Mouse (Mus musculus) cerebellum, postnatal 10 days (tissue): Measurements from ENCODE around the gene Cd200r3.

Experiments
- DNase-seq, 2 experiments: peaks; one replicate each; pipeline ENCODE4 v3.0.0; 2021; ENCODE audit warnings: mixed read lengths in 2 of 2

The Cd200r3 gene

DNA sequence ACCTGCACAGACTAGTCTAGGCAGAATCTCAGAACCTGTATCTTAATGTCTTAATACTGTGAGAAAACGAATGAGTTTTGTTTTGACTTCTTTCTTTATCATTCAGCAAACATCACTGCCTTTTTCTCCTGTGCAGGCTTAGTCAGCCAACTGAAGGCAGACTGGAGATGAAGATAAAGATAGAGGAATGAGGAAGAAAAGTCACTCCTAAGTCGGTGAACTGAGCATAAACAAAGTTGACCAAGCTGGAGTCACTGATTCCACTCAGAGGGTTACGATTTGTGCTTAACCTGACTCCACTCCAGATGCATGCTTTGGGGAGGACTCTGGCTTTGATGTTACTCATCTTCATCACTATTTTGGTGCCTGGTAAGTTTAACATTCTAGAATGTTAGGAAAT, at the start of gene Cd200r3:
Gene Cd200r3 (plus strand): TSS at position 211 of the 400 bp plus-strand sequence.
- no peak for DNase-seq

DNA sequence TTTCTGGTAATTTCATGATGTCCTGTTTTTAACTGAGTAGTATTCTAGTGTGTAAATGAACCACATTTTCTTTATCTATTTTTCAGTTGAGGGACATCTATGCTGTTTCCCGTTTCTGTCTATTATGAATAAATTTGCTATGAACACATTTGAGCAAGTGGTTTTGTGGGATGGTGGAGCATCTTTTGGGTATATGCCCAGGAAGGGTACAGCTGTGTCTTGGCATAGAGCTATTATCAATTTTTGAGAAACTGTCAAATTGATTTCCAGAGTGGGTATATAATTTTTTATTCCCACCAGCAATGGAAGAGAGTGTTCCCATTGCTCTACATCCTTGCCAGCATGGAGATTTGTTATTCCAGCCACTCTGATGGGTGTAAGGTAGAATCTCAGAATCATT, 11.5 kb upstream of the Cd200r3 start:
- no peak for DNase-seq

- DNase-seq, result no peak
These were observed 8.1 kb downstream of the Cd200r3 start for GRCm38 (mm10) chr16:44951360-44952114.

DNA sequence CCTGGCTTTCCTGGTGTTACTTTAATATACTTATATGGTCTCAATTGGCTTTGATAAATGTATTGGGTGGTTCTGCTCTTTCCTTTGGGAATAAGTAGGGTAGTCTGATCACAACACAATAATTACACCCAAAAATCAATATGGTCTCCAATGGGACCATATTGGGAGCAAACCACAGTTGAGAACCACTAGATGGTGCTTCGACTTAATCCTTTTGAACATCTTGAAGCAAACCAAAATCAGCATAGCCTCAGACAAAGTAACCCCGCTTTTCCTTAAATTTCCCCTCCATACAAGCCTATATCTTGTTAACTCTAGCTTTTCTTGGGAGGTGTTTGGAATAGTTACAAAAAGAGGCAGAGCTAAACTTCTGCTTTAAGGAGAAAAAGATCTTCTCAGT, 18.8 kb downstream of the Cd200r3 start:
- DNase-seq, result no peak

GRCm38 (mm10) chr16:44962777-44963176, 19.3 kb downstream of the Cd200r3 start:
- DNase-seq, result no peak

DNA sequence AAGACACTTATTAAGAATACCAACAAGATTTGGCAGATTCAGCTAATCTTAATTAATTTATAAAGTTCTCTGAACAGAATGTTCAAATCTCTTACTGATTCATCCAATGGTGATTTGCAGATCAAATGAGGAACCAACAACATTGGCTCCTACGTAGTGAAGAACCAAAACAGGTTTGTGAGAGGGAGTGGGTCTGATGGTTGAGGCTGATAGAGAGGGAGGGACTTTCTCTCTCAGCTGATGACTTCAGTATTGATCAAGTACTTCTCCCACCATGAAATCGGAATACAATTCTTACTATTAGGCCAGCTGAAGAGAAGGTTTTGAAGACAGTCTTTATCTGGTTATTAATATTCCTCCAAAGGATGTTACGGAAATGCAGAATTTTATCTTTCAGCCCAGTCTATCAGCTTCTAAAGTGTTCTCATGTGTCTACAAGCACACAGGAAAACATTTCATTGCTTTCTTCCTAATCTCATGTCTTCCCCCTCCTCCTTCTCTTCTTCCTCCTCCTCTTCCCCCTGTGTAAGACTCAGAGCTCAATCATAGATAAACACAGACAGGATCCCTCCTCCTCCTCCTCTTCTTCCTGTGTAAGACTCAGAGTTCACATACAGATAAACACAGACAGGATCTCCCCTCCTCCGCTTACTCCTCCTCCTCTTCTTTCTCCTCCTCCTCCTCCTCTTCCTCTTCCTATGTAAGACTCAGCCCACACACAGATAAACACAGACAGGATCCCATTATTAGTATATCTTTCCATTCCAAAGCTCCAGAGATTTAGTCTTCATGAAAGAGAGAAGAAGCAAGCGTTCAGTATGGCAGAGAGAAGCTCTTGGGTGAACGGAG, 21.3 kb downstream of the Cd200r3 start:
- DNase-seq, result no peak

GRCm38 (mm10) chr16:44965428-44965827, 21.9 kb downstream of the Cd200r3 start:
- no peak for DNase-seq

- DNase-seq, result no peak
These were observed 22.4 kb downstream of the Cd200r3 start for GRCm38 (mm10) chr16:44965890-44966289.

- no peak for DNase-seq
These were observed 23.4 kb downstream of the Cd200r3 start for GRCm38 (mm10) chr16:44966891-44967290.

DNA sequence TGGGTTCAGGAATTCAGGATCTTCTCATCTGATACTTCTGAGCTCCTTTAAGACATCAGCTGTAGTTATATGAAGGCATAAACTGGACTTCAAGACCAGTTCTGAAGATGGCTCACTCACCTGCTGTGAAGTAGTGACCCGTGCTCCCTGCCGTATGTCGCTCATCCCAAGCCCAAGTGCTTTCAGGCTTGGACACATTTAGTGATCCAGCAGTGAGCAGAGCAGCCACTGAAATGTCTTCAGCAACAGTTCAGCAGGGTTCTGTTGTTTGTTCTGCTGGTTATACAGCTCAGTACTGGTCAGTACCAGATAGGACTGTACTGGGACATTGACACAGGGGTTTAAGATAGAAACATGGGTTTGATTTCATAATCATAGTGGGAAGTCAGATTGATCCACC, 24.6 kb downstream of the Cd200r3 start:
- DNase-seq, result peak; percentile 42 to 50

- DNase-seq, result no peak
These were observed 27.4 kb downstream of the Cd200r3 start for GRCm38 (mm10) chr16:44970925-44971324.

DNA sequence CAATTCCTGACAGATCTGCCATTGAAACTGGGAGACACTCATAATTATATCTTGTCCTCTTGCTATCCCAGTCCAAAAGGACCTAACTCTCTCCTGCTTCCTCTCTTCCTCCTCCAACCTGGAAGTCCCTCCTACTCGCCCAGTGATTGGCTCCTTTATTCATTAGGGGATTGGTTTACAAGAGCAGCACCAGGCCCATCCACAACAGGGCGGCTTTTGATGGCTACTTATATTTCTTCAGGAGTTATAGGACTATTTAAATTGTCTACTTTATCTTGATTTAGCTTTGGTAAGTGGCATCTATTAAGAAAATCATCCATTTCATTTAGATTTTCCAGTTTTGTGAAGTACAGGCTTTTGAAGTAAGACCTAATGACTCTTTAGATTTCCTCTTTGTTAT, 30.6 kb downstream of the Cd200r3 start:
- no peak for DNase-seq

- no peak for DNase-seq
These were observed 32.6 kb downstream of the Cd200r3 start for GRCm38 (mm10) chr16:44976081-44976480.

GRCm38 (mm10) chr16:44976892-44977633, 33.6 kb downstream of the Cd200r3 start:
- no peak for DNase-seq

- no peak for DNase-seq
These were observed 34.7 kb downstream of the Cd200r3 start for GRCm38 (mm10) chr16:44978193-44978592.

GRCm38 (mm10) chr16:44979355-44979896, 35.9 kb downstream of the Cd200r3 start:
- peak; percentile 8 to 15 for DNase-seq

DNA sequence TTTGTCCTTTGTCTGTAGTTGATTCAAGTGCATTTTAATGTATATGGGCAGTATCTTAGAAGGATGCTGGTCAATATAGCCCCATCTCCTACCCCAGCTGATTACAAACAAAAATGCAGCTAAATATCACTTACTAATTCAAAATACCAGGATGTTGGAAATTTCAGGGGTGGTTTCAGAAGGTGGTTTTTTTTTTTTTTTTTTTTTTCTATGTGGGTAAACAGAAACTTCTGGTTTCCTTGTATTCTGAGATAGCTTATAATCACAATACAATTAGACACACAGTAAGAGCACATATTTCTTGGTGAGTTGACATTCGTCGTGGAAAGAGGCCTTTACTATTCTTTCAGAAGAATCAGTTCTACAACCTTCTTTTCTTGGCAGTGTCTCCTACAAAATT, 39.5 kb downstream of the Cd200r3 start:
- no peak for DNase-seq

DNA sequence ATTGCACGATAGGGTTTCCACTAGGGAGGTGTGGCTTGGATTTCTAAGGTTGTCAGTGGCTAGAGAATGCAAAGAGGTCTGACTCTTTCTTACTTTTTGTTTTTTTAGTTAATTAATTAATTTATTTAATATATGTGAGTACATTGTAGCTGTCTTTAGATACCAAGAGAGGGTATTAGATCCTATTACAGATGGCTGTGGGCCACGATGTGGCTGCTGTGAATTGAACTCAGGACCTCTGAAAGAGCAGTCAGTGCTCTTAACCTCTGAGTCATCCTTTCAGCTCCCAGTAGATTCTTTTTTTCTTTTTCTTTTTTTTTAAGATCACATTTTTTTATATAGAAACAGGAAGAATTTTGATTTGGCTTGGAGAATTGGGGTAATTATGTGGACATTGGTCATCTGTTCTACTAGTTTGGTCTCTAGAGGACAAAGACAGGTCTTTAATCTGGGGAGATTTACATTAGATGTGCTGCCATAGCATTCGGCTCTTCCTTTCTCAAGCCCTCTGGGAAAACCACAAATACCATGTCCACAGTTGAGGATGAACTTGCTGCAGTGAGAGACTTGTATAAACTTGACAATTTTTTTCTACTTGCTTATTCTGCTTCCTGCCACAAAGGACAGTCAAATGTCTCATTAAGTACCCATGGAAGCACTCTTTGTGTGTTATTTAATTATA, 40.0 kb downstream of the Cd200r3 start:
- DNase-seq, result no peak

GRCm38 (mm10) chr16:44984111-44984510, 40.6 kb downstream of the Cd200r3 start:
- no peak for DNase-seq

DNA sequence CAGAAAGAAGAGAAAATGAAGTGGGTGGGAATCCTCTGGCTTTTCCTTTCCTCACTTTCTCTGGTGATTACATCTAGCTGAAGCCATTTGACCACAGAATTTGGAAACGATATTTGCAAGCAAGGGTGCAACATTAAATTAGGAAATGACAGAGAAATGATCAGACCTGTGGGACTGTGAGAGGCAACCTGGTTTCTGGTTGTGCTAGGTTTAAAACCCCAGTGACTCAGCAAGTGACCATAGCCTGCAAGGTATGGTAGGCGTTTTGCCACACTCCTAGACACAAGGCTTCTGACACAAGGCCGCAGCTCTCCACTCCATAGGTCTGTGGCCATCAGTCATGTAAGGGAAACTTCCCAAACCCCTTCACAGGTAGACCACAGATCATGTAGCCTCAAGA, 41.4 kb downstream of the Cd200r3 start:
- DNase-seq, result no peak

DNA sequence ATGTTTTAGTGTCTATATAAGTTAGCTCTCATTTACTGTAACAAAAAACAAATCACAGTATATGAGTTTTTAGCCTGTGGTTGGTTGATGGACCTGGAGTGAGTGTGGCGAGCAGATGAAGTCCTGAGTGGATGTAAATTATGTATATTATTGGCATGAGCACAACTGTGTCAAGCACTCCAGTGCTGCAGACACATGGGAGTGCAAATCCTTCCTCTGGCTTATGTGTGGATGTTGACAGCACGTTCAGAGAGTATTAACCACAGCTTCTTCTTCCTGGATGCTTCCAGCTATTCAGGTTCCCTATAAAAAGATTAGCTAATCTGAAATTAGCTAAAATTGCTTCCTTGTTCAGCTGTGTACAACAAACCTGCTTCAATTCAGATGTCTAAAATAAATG, 42.6 kb downstream of the Cd200r3 start:
- no peak for DNase-seq

- no peak for DNase-seq
These were observed 45.3 kb downstream of the Cd200r3 start for GRCm38 (mm10) chr16:44988667-44989357.
